Mouse (Mus musculus): ENCODE results near the gene Tex35.

The Tex35 gene

GRCm38 (mm10) chr1:157081076-157081804 lies 27.2 kb downstream of the Tex35 start:
- no peak for DNase-seq (ENCODE audit: low spot score)

- DNase-seq (ENCODE audit: low spot score): no peak
Observed at GRCm38 (mm10) chr1:157080071-157080470, 28.4 kb downstream of the Tex35 start.

DNA sequence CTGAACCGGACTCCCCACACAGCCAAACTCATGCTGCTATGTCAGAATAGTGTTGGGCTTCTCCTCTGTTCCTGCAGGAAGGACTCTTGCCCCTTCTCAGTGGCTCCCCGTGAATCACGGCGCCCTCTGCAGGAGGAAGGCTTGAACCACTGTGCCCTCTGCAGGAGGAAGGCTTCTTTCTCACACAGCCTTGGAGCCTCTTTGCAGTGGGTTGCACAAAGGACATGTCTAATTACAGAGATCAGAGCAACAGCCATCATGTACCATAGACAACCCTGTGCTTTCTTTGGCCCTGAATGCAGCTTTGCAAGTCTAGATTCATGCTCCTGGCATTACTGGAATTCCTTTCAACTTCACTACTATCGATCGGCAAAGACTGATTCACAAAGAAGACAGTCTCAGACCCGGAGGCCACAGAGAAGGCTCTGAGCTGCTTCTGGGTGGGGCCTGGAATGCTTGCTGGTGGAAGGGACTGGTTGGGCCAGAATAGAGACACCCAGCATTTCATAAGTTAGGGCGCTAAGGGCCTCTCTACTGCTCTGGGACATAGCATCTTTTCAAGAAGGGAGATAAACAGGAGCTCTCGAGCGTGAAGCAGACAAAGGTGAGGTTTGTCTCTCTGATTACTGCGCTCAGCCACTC lies 29.0 kb downstream of the Tex35 start:
- no peak for DNase-seq (ENCODE audit: low spot score)

- peak; percentile 82 for DNase-seq (ENCODE audit: low spot score)
Observed at GRCm38 (mm10) chr1:157076781-157077705, 31.4 kb downstream of the Tex35 start.

DNA sequence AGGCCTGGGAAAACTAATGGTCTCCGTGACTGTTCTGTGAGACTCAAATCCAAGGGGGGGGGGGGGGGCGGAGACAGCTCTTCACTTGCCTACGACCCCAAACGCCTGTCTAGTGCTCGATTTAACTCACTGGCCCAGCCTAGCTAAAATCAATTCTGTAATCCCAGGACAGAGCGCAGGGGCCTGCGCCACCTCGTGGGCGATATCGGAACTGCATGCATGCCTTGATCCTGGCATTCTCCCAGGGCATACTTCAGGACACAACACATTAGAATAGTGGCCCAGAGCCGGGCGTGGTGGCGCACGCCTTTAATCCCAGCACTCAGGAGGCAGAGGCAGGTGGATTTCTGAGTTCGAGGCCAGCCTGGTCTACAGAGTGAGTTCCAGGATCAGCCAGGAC lies 32.2 kb downstream of the Tex35 start:
- peak; percentile 57 for DNase-seq (ENCODE audit: low spot score)

GRCm38 (mm10) chr1:157074937-157075336 lies 33.5 kb downstream of the Tex35 start:
- DNase-seq (ENCODE audit: low spot score): no peak

GRCm38 (mm10) chr1:157074371-157074770 lies 34.1 kb downstream of the Tex35 start:
- no peak for DNase-seq (ENCODE audit: low spot score)

GRCm38 (mm10) chr1:157073592-157073991 lies 34.9 kb downstream of the Tex35 start:
- no peak for DNase-seq (ENCODE audit: low spot score)

DNA sequence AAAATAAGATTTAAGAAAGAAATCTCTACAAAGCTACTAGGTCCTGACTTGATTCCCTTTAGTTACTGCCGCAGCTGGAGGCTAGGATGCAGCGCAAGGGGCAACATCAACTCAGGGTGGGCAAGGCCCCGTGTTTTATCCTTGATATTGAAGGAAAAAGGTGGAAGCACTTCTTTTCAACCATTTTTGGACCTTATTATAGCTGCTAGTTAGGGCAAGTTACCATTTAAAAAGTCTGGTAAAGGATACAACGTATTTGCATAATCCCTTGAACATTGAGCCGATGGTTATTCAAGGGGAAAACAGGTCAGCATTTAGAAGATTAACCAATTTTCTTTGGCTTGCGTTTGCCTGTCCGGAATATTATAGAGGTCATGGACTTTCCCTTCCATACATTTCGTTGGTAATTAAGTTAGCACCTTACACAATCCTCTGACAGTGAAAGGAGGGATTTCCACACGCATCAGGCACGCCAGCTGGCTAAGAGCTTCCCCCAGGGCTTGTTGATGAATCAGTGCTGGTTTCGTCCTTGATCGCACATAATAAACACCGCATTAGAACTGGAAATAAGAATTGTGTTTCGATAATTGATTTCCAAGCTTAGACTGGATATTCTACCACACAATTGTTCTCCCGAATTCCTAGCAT lies 39.2 kb downstream of the Tex35 start:
- DNase-seq (ENCODE audit: low spot score): no peak

- DNase-seq (ENCODE audit: low spot score): no peak
Observed at GRCm38 (mm10) chr1:157068316-157068715, 40.2 kb downstream of the Tex35 start.

DNA sequence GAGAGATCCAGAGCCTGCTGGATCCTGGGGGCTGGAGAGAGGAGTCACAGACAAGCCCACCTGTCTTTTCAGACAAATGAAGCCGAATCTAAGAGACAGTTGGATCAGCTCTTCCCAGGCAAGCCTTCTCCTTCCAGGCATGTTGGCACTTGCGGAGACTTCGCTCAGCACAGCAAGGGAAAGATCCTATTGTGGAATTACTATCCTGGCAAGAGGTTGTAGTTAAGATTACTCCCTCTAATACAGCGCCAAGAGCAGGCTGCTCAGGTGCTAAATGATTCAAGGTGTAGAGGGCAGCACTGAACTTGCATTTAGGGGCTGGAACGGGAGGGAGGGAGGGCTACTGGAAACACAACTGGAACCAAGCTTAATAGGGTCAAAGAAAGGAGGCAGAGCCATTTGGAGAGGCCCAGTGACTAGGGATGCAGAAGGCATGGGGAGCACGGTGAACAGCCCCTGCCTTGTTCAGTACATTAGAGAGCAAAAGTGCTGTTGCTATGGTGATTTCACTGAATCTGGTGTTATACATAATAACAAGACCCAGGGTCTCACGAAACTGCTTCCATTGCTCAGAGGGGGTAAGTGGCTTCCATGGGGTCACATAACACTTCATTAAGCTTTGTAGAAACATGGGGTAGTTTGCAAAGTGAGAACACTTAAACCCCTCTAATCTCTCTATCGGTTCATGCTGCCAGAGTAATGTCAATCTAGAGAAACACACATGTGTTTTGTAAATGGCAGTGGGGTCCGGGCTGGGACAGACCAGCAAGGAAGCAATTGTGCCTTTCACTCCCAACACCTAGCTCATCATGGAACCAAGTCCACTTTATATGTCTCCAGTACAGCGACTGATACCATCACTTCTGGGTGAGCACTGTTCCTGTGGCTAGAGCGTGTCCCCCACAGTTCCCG lies 42.4 kb downstream of the Tex35 start:
- no peak for DNase-seq (ENCODE audit: low spot score)

GRCm38 (mm10) chr1:157063318-157064115 lies 45.0 kb downstream of the Tex35 start:
- DNase-seq (ENCODE audit: low spot score): no peak

GRCm38 (mm10) chr1:157062445-157062825 lies 46.0 kb downstream of the Tex35 start:
- no peak for DNase-seq (ENCODE audit: low spot score)

- DNase-seq (ENCODE audit: low spot score): no peak
Observed at GRCm38 (mm10) chr1:157061800-157062444, 46.6 kb downstream of the Tex35 start.

- DNase-seq (ENCODE audit: low spot score): no peak
Observed at GRCm38 (mm10) chr1:157061170-157061569, 47.3 kb downstream of the Tex35 start.

GRCm38 (mm10) chr1:157060441-157061135 lies 47.9 kb downstream of the Tex35 start:
- no peak for DNase-seq (ENCODE audit: low spot score)

GRCm38 (mm10) chr1:157055901-157056300 lies 52.6 kb downstream of the Tex35 start:
- no peak for DNase-seq (ENCODE audit: low spot score)

DNA sequence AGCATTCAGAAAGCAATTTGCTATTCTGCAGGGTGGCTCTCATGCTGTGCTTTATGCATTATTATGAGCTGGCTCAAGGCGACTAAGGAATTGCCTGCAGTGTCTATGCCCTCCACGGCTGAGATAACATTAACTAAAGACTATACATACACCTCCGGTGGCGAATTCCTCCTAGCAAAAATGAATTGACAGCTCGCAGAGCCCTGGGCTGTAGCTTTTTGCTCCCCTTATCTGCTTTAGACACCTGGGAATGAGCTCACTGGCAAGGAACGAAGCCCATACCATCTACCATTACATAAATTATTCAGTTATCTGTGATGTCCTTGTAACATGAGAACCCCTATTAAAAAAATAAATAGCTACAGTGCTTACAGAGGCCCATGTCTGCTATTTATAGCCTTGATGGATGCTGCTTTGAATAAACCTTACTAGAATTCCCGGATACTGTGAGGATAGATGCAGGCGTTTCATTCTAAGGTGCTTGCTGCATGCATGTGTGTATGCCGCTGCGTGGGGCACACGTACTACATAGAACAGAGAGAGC lies 53.1 kb downstream of the Tex35 start:
- no peak for DNase-seq (ENCODE audit: low spot score)

DNA sequence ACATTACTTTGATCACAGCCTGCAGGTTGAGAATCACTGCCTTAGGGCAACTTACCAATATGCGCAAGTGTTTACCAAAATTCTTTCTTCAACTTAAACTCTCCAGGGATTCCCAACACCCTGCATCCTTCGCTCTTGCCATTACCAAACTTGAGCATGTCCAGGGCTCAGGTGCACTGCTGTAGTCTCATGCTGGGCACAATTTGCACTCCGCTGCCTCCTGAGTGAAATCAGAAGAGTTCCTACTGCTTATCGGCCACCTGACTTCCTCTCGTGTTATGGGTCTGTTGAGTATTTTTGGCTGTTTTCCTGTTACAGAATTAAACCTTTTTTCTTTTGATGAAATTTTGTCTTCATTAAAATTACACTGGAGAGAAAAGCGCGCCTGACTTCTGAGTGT lies 53.8 kb downstream of the Tex35 start:
- no peak for DNase-seq (ENCODE audit: low spot score)
